Mouse (Mus musculus) hindbrain, embryonic 11.5 days (tissue): ENCODE data around the gene Dcaf1. TPM values are rescaled to one million over a fixed set of nuclear protein-coding genes. Genes with fewer than 3 reads are reported as not detected.

Experiments
- ATAC-seq: fragments of 200-750 bp; cut with Nextera tagmentation; 2 replicates; pipeline ENCODE4 v1.8.0; 2017; ENCODE audit warnings: mild to moderate bottlenecking, moderate TSS enrichment, moderate library complexity; ENCODE audit not compliant: low FRiP score
- DNase-seq: peaks from one replicate; pipeline ENCODE4 v3.0.0-alpha.2; 2015; ENCODE audit warnings: low spot score
- H3K27ac ChIP-seq: fragments of 300-500 bp; sonication (generic); 2 replicates; pipeline ENCODE4 v1.5.1; 2014; ENCODE audit warnings: mild to moderate bottlenecking, low read depth, low read length
- H3K27me3 ChIP-seq: fragments of 300-500 bp; sonication (generic); 2 replicates; pipeline ENCODE4 v1.6.1; 2014; ENCODE audit warnings: mild to moderate bottlenecking, low read length, moderate library complexity, mixed read lengths; ENCODE audit not compliant: control insufficient read depth, insufficient read depth
- H3K36me3 ChIP-seq: fragments of 300-500 bp; sonication (generic); 2 replicates; pipeline ENCODE4 v1.6.1; 2014; ENCODE audit warnings: mild to moderate bottlenecking, low read length, moderate library complexity, mixed read lengths; ENCODE audit not compliant: control insufficient read depth, insufficient read depth
- H3K4me1 ChIP-seq: fragments of 300-500 bp; sonication (generic); replicated peaks from 2 replicates; pipeline ENCODE4 v1.6.1; 2014; ENCODE audit warnings: low read length, mixed read lengths; ENCODE audit not compliant: control insufficient read depth, insufficient read depth
- H3K4me2 ChIP-seq: fragments of 300-500 bp; sonication (generic); replicated peaks from 2 replicates; pipeline ENCODE4 v1.6.1; 2014; ENCODE audit warnings: mild to moderate bottlenecking, low read depth, low read length
- H3K4me3 ChIP-seq: fragments of 300-500 bp; sonication (generic); 2 replicates; pipeline ENCODE4 v1.5.1; 2014; ENCODE audit warnings: low read depth, low read length
- H3K9ac ChIP-seq: fragments of 300-500 bp; sonication (generic); 2 replicates; pipeline ENCODE4 v1.6.1; 2014; ENCODE audit warnings: low read depth, low read length
- H3K9me3 ChIP-seq: fragments of 300-500 bp; sonication (generic); 2 replicates; pipeline ENCODE4 v1.6.1; 2016; ENCODE audit warnings: low read length; ENCODE audit not compliant: control insufficient read depth
- WGBS: fragments of 180-500 bp; shearing (Covaris S2); extraction: QIAGEN DNeasy Blood & Tissue Kit; methylation state at CpG from one replicate; pipeline ENCODE4 v1.1.7; 2014; 5-methylcytosine and 5-hydroxymethylcytosine counted together
- polyA plus RNA-seq: library from polyadenylated mRNA; unstranded; fragments of >200 nt; fragmentation: Nextera tagmentation; extraction: Ambion mirVana; gene quantifications from 2 replicates; pipeline ENCODE4 v1.2.1, GENCODE M21; 2014

The Dcaf1 gene
- polyA plus RNA-seq, 1 experiment from 2014 or later = 32.1 TPM

DNA sequence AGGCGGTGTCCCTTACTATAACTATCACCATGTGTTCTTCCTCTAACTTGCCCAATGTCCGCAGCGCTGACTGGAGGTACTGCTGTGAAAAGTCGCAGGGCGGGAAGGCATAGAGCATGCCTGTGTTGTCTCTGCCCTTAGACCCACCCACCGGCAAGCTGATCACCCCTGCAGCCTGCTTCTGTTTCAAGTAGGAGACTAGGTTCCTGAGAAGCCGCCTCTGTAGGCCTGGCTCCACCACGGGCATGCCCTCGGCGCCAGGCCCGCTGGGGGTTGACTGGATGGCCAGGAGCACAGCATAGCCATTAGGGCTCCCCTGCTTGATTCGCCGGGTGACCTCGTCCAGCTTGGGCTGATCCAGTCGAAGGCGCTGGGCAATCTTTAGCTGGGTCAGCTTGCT lies 62.6 kb downstream of the Dcaf1 start:
- DNase-seq (no peak), ATAC-seq (no peak)
- Histone ChIP-seq H3K4me3 (peak overlapping the region; percentile 96), H3K4me2 (peak overlapping the region; percentile 98), H3K9ac (peak overlapping the region; percentile 99), H3K36me3 (peaks cover 3% of the 10 kb centered on the region; the same call in 1 of the 2 replicates), H3K27me3 (no peaks in the 10 kb centered on the region), H3K4me1 (peaks cover 21% of the 10 kb centered on the region), H3K9me3 (no peaks in the 10 kb centered on the region), H3K27ac (no peak overlapping the region)
- 42% methylated on average over 16 of the region's 16 CpGs for WGBS

- peak overlapping the region; percentile 98 for H3K4me2 ChIP-seq
- peak; percentile 58 for DNase-seq
- no peaks in the 10 kb centered on the region for H3K27me3 ChIP-seq
- peak overlapping the region; percentile 91 for H3K27ac ChIP-seq
- 21% methylated on average over 44 of the region's 44 CpGs for WGBS
- peaks cover 3% of the 10 kb centered on the region; the same call in 1 of the 2 replicates for H3K36me3 ChIP-seq
- peaks cover 21% of the 10 kb centered on the region for H3K4me1 ChIP-seq
- no peak for ATAC-seq
- H3K9ac ChIP-seq = peak overlapping the region; percentile 99
- H3K9me3 ChIP-seq = no peaks in the 10 kb centered on the region
- peak overlapping the region; percentile 96 for H3K4me3 ChIP-seq
Measured at GRCm38 (mm10) chr9:106884996-106885900, 63.6 kb downstream of the Dcaf1 start.

DNA sequence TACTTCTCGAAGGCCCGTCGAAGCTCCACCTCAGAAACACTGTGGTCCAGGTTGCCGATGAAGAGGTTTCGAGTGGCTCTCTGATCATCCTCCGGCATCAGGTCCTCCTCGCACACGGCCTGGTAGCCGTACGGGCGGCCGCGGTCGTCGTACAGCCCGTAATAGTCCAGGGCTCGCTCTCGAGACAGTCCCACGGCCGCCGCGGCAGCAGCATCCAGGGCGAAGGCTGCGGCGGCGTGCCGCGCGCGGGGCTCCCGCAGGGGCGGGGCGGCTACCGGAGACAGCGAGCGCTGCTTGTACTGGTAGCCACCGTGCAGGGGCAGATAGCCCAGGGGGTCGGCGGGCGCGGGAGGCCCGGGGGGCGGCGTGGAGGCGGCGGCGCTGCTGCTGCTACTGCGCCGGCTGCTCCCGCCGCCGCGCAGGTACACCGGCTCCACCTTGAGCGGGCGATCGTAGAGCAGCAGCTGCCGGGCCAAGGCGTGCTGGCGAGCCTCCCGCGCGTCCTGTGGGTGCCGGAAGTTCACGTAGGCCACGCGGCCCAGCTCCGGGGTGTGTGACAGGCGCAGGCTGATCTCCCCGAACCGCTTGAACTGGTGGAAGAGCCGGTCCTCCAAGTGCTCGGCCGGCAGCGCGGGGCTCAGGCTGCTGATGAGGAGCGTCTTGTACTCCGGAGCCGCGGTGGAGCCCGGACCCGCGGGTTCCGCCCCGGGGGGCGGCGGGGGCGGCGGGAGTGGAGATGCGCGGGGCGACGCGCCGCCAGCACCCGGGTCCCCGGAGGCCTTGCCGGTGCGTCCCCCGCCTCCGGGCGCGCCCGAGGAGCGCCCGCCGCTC lies 64.4 kb downstream of the Dcaf1 start:
- Histone ChIP-seq H3K4me2 (peak overlapping the region; percentile 98), H3K9me3 (no peaks in the 10 kb centered on the region), H3K27ac (peak overlapping the region; percentile 91), H3K4me1 (peaks cover 21% of the 10 kb centered on the region), H3K4me3 (peak overlapping the region; percentile 96), H3K36me3 (peaks cover 3% of the 10 kb centered on the region; the same call in 1 of the 2 replicates), H3K9ac (peak overlapping the region; percentile 99), H3K27me3 (no peaks in the 10 kb centered on the region)
- ATAC-seq = no peak
- peak; percentile 66 for DNase-seq
- WGBS = 1% methylated on average over 65 of the region's 107 CpGs

GRCm38 (mm10) chr9:106886828-106887702 lies 65.4 kb downstream of the Dcaf1 start, which contains the start of gene Rbm15b:
Gene Rbm15b (minus strand): TSS chr9:106887428.
- peak within 1 kb of the TSS; percentile 98 for H3K4me2 ChIP-seq
- peak; percentile 72 for ATAC-seq
- WGBS = 4% methylated on average over 60 of the region's 101 CpGs
- H3K4me1 ChIP-seq = peaks cover 21% of the 10 kb centered on the region
- peak; percentile 99 for DNase-seq
- H3K9me3 ChIP-seq = no peaks in the 10 kb centered on the region
- peak within 1 kb of the TSS; percentile 96 for H3K4me3 ChIP-seq
- no peaks in the 10 kb centered on the region for H3K27me3 ChIP-seq
- H3K9ac ChIP-seq = peak within 1 kb of the TSS; percentile 99
- H3K36me3 ChIP-seq = peaks cover 3% of the 10 kb centered on the region; the same call in 1 of the 2 replicates
- H3K27ac ChIP-seq = peak within 1 kb of the TSS; percentile 91

DNA sequence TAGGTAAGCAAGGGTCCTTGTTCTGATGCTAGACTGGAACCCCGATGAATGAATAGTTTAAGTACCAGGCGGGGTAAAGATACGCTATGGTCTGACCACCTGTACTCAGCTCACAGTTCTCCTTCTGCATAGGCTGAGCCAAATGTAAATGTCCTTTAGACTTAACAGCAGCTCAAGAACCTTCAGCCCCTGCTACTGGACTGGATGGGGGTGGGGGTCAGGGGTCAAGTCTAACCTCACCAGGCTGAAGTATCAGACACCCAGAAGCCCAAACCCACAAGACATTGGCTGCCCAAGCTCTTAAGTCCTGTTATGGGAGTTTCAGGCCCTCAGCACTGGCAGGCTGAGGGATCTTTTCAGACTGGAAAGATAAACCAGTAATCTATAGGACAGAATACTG lies 66.7 kb downstream of the Dcaf1 start:
- peaks cover 3% of the 10 kb centered on the region; the same call in 1 of the 2 replicates for H3K36me3 ChIP-seq
- H3K27ac ChIP-seq = no peak overlapping the region
- H3K4me3 ChIP-seq = no peak overlapping the region
- no peak overlapping the region for H3K9ac ChIP-seq
- ATAC-seq (no peak), DNase-seq (no peak)
- no peak overlapping the region for H3K4me2 ChIP-seq
- H3K27me3 ChIP-seq = no peaks in the 10 kb centered on the region
- peaks cover 18% of the 10 kb centered on the region for H3K4me1 ChIP-seq
- H3K9me3 ChIP-seq = no peaks in the 10 kb centered on the region
- 93% methylated on average over 3 of the region's 3 CpGs for WGBS

DNA sequence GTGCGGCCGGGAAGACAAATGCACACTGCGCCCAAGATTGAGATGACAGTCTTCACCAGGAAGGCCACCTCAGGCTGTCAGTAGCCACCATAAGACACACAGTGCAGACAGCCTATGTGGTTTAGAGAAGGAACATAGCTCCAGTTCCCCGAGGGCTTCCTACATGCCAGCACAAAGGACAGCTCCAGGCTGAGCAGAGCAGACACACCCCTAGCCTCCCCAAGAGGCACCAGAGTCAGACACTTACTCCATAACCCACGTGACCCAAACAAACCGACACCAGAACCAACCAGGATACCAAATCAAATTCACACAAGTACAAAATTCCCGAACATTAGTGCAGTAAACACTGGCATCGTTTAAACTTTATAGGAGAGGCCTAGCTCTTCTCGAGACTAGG lies 67.6 kb downstream of the Dcaf1 start:
- no peak overlapping the region for H3K4me2 ChIP-seq
- 85% methylated on average over 9 of the region's 9 CpGs for WGBS
- peaks cover 3% of the 10 kb centered on the region; the same call in 1 of the 2 replicates for H3K36me3 ChIP-seq
- H3K4me1 ChIP-seq = peaks cover 17% of the 10 kb centered on the region
- no peak for DNase-seq
- H3K9ac ChIP-seq = no peak overlapping the region
- H3K4me3 ChIP-seq = no peak overlapping the region
- H3K27me3 ChIP-seq = no peaks in the 10 kb centered on the region
- ATAC-seq = no peak
- H3K9me3 ChIP-seq = no peaks in the 10 kb centered on the region
- no peak overlapping the region for H3K27ac ChIP-seq

DNA sequence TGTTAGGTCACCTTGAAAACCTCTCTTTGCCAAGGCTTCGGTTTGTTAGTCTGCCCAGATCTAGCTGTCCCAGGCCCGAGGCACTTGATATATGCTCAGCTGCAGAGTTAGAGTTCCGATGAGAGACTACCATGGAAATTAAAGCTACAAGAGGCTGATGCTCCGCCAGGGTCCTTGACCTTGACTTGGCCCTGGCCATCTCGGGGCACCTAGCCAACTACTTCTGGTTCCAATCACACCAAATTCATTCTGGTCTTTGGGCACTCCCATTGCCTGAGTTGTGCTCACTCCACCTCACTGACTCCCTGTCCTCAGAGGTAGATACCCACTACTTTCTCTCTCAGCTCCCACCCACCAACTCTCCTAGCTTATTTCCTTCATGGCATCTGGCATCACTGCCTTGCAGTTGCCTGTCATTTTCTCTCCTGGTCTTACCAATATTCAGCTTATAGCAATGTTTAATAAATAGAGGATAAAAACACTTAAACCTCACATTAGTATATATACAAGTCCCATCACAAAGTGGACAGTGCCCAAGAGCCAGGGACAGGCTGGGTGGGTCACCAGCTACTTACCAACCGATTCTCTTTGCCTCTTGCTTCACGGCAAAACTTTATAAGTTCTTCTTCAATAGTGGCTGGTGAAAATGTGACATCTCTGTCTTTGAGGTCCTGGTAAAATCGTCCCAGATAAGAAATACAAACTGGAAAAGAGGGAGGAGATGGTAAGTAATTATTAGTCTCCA lies 69.0 kb downstream of the Dcaf1 start:
- Histone ChIP-seq H3K9ac (peak overlapping the region; percentile 92), H3K4me2 (peak overlapping the region; percentile 62), H3K27me3 (no peaks in the 10 kb centered on the region), H3K4me3 (peak overlapping the region; percentile 93), H3K36me3 (peaks cover 3% of the 10 kb centered on the region; the same call in 1 of the 2 replicates), H3K27ac (no peak overlapping the region), H3K4me1 (peaks cover 10% of the 10 kb centered on the region), H3K9me3 (no peaks in the 10 kb centered on the region)
- no peak for DNase-seq
- WGBS = 69% methylated on average over 8 of the region's 8 CpGs
- no peak for ATAC-seq
